Mouse (Mus musculus) lung, postnatal 0 days (tissue): Measurements from ENCODE around the gene Ogdh. TPM values are rescaled to one million over a fixed set of nuclear protein-coding genes. Genes with fewer than 3 reads are reported as not detected.

Source experiments
- ATAC-seq: fragments of 200-750 bp; cut with Nextera tagmentation; 2 replicates; pipeline ENCODE4 v1.8.0; 2017; ENCODE audit warnings: moderate library complexity
- DNase-seq: peaks from one replicate; pipeline ENCODE4 v3.0.0-alpha.2; 2016; ENCODE audit warnings: low spot score
- H3K27ac ChIP-seq: fragments of 300-500 bp; sonication (generic); 2 replicates; pipeline ENCODE4 v1.5.1; 2014; ENCODE audit warnings: antibody characterized with exemption, mild to moderate bottlenecking, low read length, mixed read lengths
- H3K27me3 ChIP-seq: fragments of 300-500 bp; sonication (generic); replicated peaks from 2 replicates; pipeline ENCODE4 v1.6.1; 2014; ENCODE audit warnings: low read length, mixed read lengths; ENCODE audit not compliant: insufficient read depth
- H3K36me3 ChIP-seq: fragments of 300-500 bp; sonication (generic); 2 replicates; pipeline ENCODE4 v1.6.1; 2014; ENCODE audit warnings: low read length, mixed read lengths; ENCODE audit not compliant: insufficient read depth
- H3K4me1 ChIP-seq: fragments of 300-500 bp; sonication (generic); 2 replicates; pipeline ENCODE4 v1.6.1; 2014; ENCODE audit warnings: antibody characterized with exemption, low read depth, low read length, mixed read lengths; ENCODE audit not compliant: insufficient read depth
- H3K4me2 ChIP-seq: fragments of 300-500 bp; sonication (generic); replicated peaks from 2 replicates; pipeline ENCODE4 v1.6.1; 2014; ENCODE audit warnings: low read depth, mild to moderate bottlenecking, low read length, moderate library complexity, mixed read lengths
- H3K4me3 ChIP-seq: fragments of 300-500 bp; sonication (generic); 2 replicates; pipeline ENCODE4 v1.5.1; 2014; ENCODE audit warnings: low read depth, low read length
- H3K9ac ChIP-seq: fragments of 300-500 bp; sonication (generic); replicated peaks from 2 replicates; pipeline ENCODE4 v1.6.1; 2014; ENCODE audit warnings: low read depth, mild to moderate bottlenecking
- H3K9me3 ChIP-seq: fragments of 300-500 bp; sonication (generic); 2 replicates; pipeline ENCODE4 v1.6.1; 2016; ENCODE audit warnings: low read length, mixed read lengths
- CTCF ChIP-seq: IDR thresholded peaks from 2 replicates; pipeline ENCODE4 v1.5.1; 2016; ENCODE audit warnings: antibody characterized with exemption, mild to moderate bottlenecking
- EP300 ChIP-seq: IDR thresholded peaks from 2 replicates; pipeline ENCODE4 v1.6.1; 2016; ENCODE audit warnings: antibody characterized with exemption, mild to moderate bottlenecking, control low read depth
- WGBS: fragments of 180-500 bp; shearing (Covaris S2); extraction: QIAGEN DNeasy Blood & Tissue Kit; methylation state at CpG from one replicate; pipeline ENCODE4 v1.1.7; 2014; 5-methylcytosine and 5-hydroxymethylcytosine counted together
- polyA plus RNA-seq: library from polyadenylated mRNA; unstranded; fragments of >200 nt; fragmentation: Nextera tagmentation; extraction: Ambion mirVana; gene quantifications from 2 replicates; pipeline ENCODE4 v1.2.1, GENCODE M21; 2015

Ogdh gene
- polyA plus RNA-seq, 1 experiment from 2014 or later: 78.8 TPM

- Histone ChIP-seq H3K9ac (no peak overlapping the region), H3K27me3 (no peaks in the 10 kb centered on the region), H3K4me3 (no peak overlapping the region), H3K27ac (no peak overlapping the region), H3K4me2 (no peak overlapping the region), H3K36me3 (peaks cover 75% of the 10 kb centered on the region), H3K9me3 (no peaks in the 10 kb centered on the region), H3K4me1 (no peaks in the 10 kb centered on the region)
- ATAC-seq (no peak), DNase-seq (no peak)
- TF ChIP-seq EP300 (no peak), CTCF (no peak)
- 93% methylated on average over 4 of the region's 4 CpGs for WGBS
Measured at GRCm38 (mm10) chr11:6345956-6346355, 54.5 kb downstream of the Ogdh start.

GRCm38 (mm10) chr11:6346966-6347365 lies 55.5 kb downstream of the Ogdh start:
- Histone ChIP-seq H3K27me3 (no peaks in the 10 kb centered on the region), H3K4me2 (no peak overlapping the region), H3K9me3 (no peaks in the 10 kb centered on the region), H3K9ac (no peak overlapping the region), H3K27ac (no peak overlapping the region), H3K36me3 (peaks cover 68% of the 10 kb centered on the region), H3K4me3 (no peak overlapping the region), H3K4me1 (no peaks in the 10 kb centered on the region)
- TF ChIP-seq CTCF: no peak
- TF ChIP-seq EP300: no peak
- ATAC-seq: no peak
- 73% methylated on average over 7 of the region's 7 CpGs for WGBS
- no peak for DNase-seq

- no peaks in the 10 kb centered on the region for H3K4me1 ChIP-seq
- H3K27ac ChIP-seq: no peak overlapping the region
- peaks cover 59% of the 10 kb centered on the region for H3K36me3 ChIP-seq
- H3K9me3 ChIP-seq: no peaks in the 10 kb centered on the region
- no peak overlapping the region for H3K4me3 ChIP-seq
- no peak overlapping the region for H3K4me2 ChIP-seq
- H3K9ac ChIP-seq: no peak overlapping the region
- DNase-seq (no peak), ATAC-seq (no peak)
- H3K27me3 ChIP-seq: no peaks in the 10 kb centered on the region
- no peak for TF ChIP-seq EP300
- TF ChIP-seq CTCF: no peak
- 81% methylated on average over 11 of the region's 11 CpGs for WGBS
Measured at GRCm38 (mm10) chr11:6348681-6349200, 57.3 kb downstream of the Ogdh start.

- Histone ChIP-seq H3K36me3 (peaks cover 58% of the 10 kb centered on the region), H3K27ac (no peak overlapping the region), H3K9me3 (no peaks in the 10 kb centered on the region), H3K4me2 (no peak overlapping the region), H3K27me3 (no peaks in the 10 kb centered on the region), H3K9ac (no peak overlapping the region), H3K4me3 (no peak overlapping the region), H3K4me1 (no peaks in the 10 kb centered on the region)
- ATAC-seq: no peak
- TF ChIP-seq EP300 (no peak), CTCF (no peak)
- no peak for DNase-seq
- WGBS: 97% methylated on average over 5 of the region's 5 CpGs
Measured at GRCm38 (mm10) chr11:6349586-6349985, 58.2 kb downstream of the Ogdh start.

- 85% methylated on average over 4 of the region's 4 CpGs for whole genome bisulfite sequencing
- no peak for TF ChIP-seq CTCF
- no peak for TF ChIP-seq EP300
- ATAC-seq: 0 out of 2 replicates have a peak, but pooled peaks have one; percentile 14
- Histone ChIP-seq H3K4me1 (no peaks in the 10 kb centered on the region), H3K36me3 (peaks cover 25% of the 10 kb centered on the region; the same call in 1 of the 2 replicates), H3K27ac (no peak overlapping the region), H3K9me3 (no peaks in the 10 kb centered on the region), H3K27me3 (no peaks in the 10 kb centered on the region), H3K9ac (no peak overlapping the region), H3K4me3 (no peak overlapping the region), H3K4me2 (no peak overlapping the region)
- DNase-seq: no peak
Measured at GRCm38 (mm10) chr11:6355106-6355505, 63.7 kb downstream of the Ogdh start.

- no peak for ATAC-seq
- TF ChIP-seq EP300: no peak
- no peak for TF ChIP-seq CTCF
- Histone ChIP-seq H3K27me3 (no peaks in the 10 kb centered on the region), H3K9ac (no peak overlapping the region), H3K4me1 (no peaks in the 10 kb centered on the region), H3K9me3 (no peaks in the 10 kb centered on the region), H3K4me2 (no peak overlapping the region), H3K36me3 (no peaks in the 10 kb centered on the region), H3K4me3 (no peak overlapping the region), H3K27ac (no peak overlapping the region)
- DNase-seq: no peak
- WGBS: 93% methylated on average over 9 of the region's 9 CpGs
Measured at GRCm38 (mm10) chr11:6364581-6365275, 73.3 kb downstream of the Ogdh start.
